Mouse (Mus musculus): ENCODE measurements around the gene Eln. TPM values are rescaled to one million over a fixed set of nuclear protein-coding genes. Genes with fewer than 3 reads are reported as not detected.

The Eln gene
- polyA plus RNA-seq, 1 experiment from 2014 or later, result 86.7 TPM

DNA sequence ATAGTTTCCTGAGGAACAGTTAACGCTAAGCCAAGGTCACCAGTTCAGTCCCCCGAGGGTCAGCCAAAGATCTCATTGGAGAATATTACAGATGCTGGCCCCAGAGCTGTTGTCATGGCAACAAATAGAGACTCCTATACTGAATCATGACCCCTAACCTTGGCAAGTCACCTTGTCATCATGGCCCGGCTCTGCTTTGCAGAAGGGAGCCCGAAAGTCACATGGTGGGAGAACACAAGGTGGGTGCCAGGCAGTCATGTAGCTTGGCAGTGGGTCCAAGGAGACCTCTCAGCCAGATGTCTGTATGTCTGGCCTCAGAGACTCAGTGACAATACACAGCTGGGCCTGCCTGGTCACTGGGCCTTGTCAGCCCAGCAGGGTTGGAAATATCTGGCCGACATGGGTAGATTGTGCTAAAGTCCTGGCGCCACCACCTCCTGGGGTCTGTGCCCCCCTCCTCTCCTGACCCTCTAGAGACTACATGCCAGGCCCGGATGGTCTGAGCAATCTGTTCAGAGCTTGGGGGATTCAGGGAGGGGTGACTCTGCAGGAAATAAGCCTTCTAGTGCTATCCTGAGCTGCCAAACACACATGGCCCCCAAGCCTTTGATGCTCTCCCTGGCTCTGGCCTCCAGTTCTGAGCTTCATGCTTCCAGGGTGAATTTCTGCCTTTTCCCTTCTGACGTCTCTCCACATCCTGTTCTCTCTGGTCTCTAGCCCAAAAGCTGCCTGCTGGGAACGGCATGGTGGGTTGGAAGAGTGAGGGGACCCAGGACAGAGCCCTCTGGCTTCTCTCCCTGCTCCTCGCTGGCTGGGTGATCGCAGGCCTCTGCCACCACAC, 6.4 kb downstream of the Eln start:
- WGBS, result 52% methylated on average over 11 of the region's 11 CpGs
- peak overlapping the region; percentile 32; the same call in 1 of the 2 replicates for H3K27ac ChIP-seq
- peak; percentile 5; the same call in 1 of the 2 replicates for ATAC-seq

DNA sequence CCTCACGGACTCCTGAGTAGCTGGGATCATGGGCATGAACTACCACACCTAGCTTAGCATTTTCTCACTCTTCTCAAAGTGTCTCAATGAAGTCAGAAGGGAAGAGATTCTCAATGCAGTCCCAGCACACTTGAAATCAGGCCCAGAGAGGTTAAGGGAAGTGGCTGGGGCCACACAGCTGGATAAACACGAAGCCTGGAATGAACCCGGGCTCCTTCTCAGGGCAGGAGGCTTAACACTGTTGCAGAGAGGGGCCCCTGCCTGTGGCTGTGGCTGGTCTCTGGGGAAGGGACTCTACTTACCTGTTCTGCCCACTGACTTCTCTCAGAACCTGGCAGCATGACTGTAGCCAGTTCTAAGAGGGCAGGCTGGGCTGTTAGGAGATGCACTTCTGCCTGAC, 7.2 kb downstream of the Eln start:
- ATAC-seq, result no peak
- H3K4me3 ChIP-seq (replicated peaks), result no peak overlapping the region
- no peak overlapping the region for H3K4me2 ChIP-seq (replicated peaks)
- no peak overlapping the region for H3K27ac ChIP-seq
- H3K4me1 ChIP-seq (replicated peaks), result peaks cover 24% of the 10 kb centered on the region
- H3K36me3 ChIP-seq, result no peaks in the 10 kb centered on the region
- 48% methylated on average over 3 of the region's 3 CpGs for WGBS
- H3K9ac ChIP-seq, result no peak overlapping the region
- H3K9me3 ChIP-seq, result no peaks in the 10 kb centered on the region
- no peaks in the 10 kb centered on the region for H3K27me3 ChIP-seq (replicated peaks)

More for the DNA sequence above, 6.4 kb downstream of the Eln start:
- no peak overlapping the region for H3K4me3 ChIP-seq (replicated peaks)
- H3K36me3 ChIP-seq, result no peaks in the 10 kb centered on the region
- no peak overlapping the region for H3K4me2 ChIP-seq (replicated peaks)
- H3K9me3 ChIP-seq, result no peaks in the 10 kb centered on the region
- H3K4me1 ChIP-seq (replicated peaks), result peaks cover 24% of the 10 kb centered on the region
- no peak overlapping the region for H3K9ac ChIP-seq
- H3K27me3 ChIP-seq (replicated peaks), result no peaks in the 10 kb centered on the region

DNA sequence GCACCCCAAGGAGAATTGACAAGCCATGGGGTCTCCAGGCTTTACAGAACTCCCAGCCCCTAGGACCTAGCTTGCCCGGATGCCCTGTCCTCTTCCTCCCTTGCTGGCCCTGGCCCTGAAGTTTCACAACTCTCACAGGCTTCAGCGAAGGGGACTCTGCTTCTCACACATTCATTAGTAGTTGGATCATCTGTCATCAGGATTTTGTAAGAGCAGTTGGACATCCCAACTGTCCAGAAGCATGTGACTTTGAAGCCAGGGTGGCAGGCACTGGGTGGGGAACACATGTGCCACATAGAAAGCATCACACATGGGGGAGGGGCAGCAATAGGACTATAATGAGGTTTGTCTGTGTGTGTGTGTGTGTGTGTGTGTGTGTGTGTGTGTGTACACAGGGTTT, 12.2 kb downstream of the Eln start:
- Histone ChIP-seq H3K4me1 (replicated peaks) (no peaks in the 10 kb centered on the region), H3K27ac (no peak overlapping the region), H3K4me3 (replicated peaks) (no peak overlapping the region), H3K4me2 (replicated peaks) (no peak overlapping the region), H3K27me3 (replicated peaks) (no peaks in the 10 kb centered on the region), H3K9ac (no peak overlapping the region), H3K9me3 (no peaks in the 10 kb centered on the region), H3K36me3 (no peaks in the 10 kb centered on the region)
- ATAC-seq, result no peak
- 84% methylated on average over 2 of the region's 2 CpGs for WGBS

DNA sequence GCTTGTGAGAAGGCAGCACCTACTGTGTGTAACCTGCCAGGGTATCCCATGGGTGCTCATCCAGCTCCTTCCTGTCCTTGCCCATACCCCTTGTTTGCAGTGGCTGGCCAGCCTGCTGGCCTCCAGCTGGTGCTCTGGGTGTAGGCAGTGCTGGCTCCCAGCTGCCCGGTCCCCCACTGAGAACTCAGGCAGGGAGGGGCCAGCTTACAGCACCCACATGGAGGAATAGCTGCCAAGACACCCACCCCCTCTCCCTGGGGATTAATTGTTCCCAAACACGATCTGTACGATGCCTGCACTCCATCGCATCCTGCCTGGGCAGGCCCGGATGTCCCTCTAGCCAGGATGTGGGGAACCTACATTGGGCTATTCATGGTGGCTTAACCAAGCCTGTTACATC, 13.1 kb downstream of the Eln start:
- no peak for ATAC-seq
- H3K27me3 ChIP-seq (replicated peaks), result no peaks in the 10 kb centered on the region
- H3K9me3 ChIP-seq, result no peaks in the 10 kb centered on the region
- no peak overlapping the region for H3K9ac ChIP-seq
- H3K4me1 ChIP-seq (replicated peaks), result no peaks in the 10 kb centered on the region
- no peak overlapping the region for H3K27ac ChIP-seq
- no peak overlapping the region for H3K4me3 ChIP-seq (replicated peaks)
- no peak overlapping the region for H3K4me2 ChIP-seq (replicated peaks)
- H3K36me3 ChIP-seq, result no peaks in the 10 kb centered on the region
- WGBS, result 70% methylated on average over 5 of the region's 5 CpGs

DNA sequence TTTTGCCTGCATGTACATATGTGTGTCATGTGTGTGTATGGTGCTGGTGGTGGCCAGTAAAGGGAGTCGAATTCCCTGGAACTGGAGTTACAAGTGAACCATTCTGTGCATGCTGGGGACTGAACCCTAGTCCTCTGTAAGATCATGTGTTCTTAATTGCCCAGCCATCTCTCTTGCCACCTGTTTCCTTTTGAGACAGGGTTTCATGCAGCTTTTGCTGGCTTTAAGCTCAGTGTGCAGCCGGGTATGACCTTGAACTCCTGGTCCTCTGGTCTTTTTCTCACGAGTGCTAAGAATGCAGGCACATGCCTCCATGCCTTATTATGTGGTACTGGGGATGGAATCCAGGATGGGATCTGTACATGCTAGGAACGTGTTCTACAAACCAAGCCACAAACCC, 13.9 kb downstream of the Eln start:
- H3K4me3 ChIP-seq (replicated peaks), result no peak overlapping the region
- no peak overlapping the region for H3K9ac ChIP-seq
- H3K4me2 ChIP-seq (replicated peaks), result no peak overlapping the region
- no peaks in the 10 kb centered on the region for H3K36me3 ChIP-seq
- no peaks in the 10 kb centered on the region for H3K9me3 ChIP-seq
- 71% methylated on average over 4 of the region's 4 CpGs for WGBS
- ATAC-seq, result no peak
- H3K27me3 ChIP-seq (replicated peaks), result no peaks in the 10 kb centered on the region
- H3K27ac ChIP-seq, result no peak overlapping the region
- H3K4me1 ChIP-seq (replicated peaks), result no peaks in the 10 kb centered on the region

DNA sequence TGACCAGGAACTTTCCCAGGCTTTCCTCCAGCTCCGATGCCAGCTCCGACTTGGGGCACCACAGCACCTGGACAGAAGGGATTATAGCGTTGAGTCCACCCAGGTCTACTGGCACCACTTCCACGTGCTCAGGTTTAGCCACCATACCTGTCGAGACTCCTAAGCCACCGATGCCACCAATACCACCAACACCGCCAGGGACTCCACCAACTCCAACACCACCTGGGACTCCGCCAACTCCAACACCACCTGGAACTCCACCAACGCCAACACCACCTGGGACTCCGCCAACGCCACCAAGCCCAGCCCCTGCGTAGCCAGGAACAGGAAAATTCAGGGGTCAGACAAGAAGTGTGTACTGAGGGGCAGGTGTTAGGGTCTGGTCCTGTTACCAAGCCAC, 18.0 kb downstream of the Eln start:
- no peak overlapping the region for H3K9ac ChIP-seq
- no peaks in the 10 kb centered on the region for H3K27me3 ChIP-seq (replicated peaks)
- no peaks in the 10 kb centered on the region for H3K4me1 ChIP-seq (replicated peaks)
- H3K4me2 ChIP-seq (replicated peaks), result no peak overlapping the region
- H3K27ac ChIP-seq, result no peak overlapping the region
- H3K36me3 ChIP-seq, result no peaks in the 10 kb centered on the region
- 94% methylated on average over 12 of the region's 12 CpGs for WGBS
- ATAC-seq, result no peak
- no peaks in the 10 kb centered on the region for H3K9me3 ChIP-seq
- H3K4me3 ChIP-seq (replicated peaks), result no peak overlapping the region

DNA sequence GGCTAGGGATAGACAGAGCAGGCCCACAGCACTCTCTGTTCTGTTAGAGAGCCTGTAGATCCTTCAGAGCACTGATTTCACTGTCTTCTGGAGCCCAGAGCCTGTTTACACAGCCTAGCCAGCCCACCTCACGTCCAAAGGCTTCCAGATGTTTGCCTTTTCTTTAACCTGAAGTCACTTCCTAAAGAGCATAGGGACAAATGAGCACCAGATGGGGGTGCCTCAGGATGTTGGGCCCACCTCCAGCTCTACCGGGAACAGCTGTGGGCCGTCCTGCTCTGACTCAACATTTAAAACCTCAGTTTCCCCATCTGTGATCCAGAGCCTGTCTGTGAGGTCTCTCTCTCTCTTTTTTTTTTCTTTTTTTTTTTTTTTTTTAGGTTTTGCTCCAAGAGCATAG, 18.6 kb downstream of the Eln start:
- no peaks in the 10 kb centered on the region for H3K36me3 ChIP-seq
- no peak overlapping the region for H3K27ac ChIP-seq
- no peaks in the 10 kb centered on the region for H3K9me3 ChIP-seq
- ATAC-seq, result no peak
- H3K27me3 ChIP-seq (replicated peaks), result no peaks in the 10 kb centered on the region
- H3K4me3 ChIP-seq (replicated peaks), result no peak overlapping the region
- WGBS, result 71% methylated on average over 3 of the region's 3 CpGs
- H3K9ac ChIP-seq, result no peak overlapping the region
- H3K4me1 ChIP-seq (replicated peaks), result no peaks in the 10 kb centered on the region
- H3K4me2 ChIP-seq (replicated peaks), result no peak overlapping the region

DNA sequence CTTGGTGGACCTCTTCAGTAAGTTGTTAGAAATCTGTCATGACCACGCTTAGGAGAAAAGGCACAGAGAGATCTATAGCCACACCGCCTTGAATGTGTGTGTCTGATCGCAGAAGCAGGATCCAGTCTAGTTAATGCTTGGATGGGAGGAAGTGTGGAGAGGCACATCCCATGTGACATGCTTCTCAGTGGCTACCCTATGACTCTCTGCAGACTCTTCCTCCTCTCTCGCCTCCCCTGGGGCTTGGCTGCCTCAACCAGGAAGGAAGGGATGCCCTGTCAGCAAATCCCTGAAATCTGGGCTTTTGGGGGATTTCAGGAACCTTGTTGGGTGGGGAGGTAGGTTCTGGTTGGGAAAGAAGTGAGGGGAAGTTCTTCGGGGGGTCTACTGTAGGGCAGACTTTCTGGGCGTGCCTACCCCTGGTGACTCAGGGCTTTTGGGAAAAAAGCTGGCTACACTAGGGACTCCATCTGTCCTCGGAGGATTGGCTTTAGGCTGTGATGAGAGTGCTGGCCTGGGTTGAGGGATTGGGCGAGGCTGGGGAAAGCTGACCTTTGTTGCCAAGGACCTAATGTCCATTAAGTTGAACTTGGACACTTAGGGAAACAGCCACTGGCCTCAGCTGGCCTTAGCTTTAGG, 20.0 kb downstream of the Eln start:
- Histone ChIP-seq H3K9me3 (no peaks in the 10 kb centered on the region), H3K9ac (no peak overlapping the region)

DNA sequence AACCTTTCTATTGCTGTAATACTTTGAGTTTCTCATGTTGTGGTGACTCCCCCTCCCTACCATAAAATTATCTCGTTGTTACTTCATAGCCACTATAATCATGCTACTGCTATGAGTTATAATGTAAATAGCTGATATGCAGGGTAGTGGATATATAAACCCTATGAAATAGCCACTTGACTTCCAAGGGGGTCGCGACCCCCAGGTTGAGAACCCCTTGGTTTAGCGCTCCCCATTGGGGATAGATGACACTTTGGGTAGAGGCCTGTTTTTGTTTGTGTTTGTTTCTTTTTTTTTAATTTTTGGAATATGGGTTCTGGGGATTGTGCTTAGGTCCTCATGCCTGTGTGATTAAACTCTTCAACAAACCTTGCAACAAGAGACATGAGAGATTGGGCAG, 21.8 kb downstream of the Eln start:
- no peak overlapping the region for H3K4me3 ChIP-seq (replicated peaks)
- H3K4me2 ChIP-seq (replicated peaks), result no peak overlapping the region
- ATAC-seq, result no peak
- no peaks in the 10 kb centered on the region for H3K4me1 ChIP-seq (replicated peaks)
- no peaks in the 10 kb centered on the region for H3K27me3 ChIP-seq (replicated peaks)
- 58% methylated on average over 4 of the region's 4 CpGs for WGBS
- H3K9me3 ChIP-seq, result no peaks in the 10 kb centered on the region
- H3K36me3 ChIP-seq, result no peaks in the 10 kb centered on the region
- no peak overlapping the region for H3K27ac ChIP-seq
- no peak overlapping the region for H3K9ac ChIP-seq

More for the DNA sequence above, 20.0 kb downstream of the Eln start:
- ATAC-seq, result no peak
- H3K27ac ChIP-seq, result no peak overlapping the region
- 76% methylated on average over 8 of the region's 8 CpGs for WGBS
- no peaks in the 10 kb centered on the region for H3K36me3 ChIP-seq
- H3K4me1 ChIP-seq (replicated peaks), result no peaks in the 10 kb centered on the region
- H3K4me2 ChIP-seq (replicated peaks), result no peak overlapping the region
- no peaks in the 10 kb centered on the region for H3K27me3 ChIP-seq (replicated peaks)
- no peak overlapping the region for H3K4me3 ChIP-seq (replicated peaks)

DNA sequence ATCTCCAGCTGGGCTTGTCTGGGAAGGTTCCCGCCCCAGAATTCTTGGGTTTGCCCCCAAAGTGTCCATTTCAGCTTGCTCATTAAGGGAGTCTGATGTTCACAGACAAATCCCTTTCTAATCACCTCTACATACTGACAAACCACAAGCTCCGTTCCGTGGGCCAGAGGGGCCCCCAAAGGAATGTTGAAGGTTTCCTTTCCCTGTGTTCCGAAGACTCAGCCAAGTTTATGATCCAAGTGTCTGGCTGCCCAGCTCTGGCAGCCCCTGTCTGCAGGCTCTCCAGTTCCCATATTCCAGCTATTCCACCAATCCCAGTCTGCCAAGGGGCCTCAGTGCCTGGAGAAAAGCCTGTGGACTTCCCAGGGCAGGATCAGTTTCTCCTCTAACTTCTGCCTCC, 27.1 kb downstream of the Eln start:
- Histone ChIP-seq H3K27me3 (replicated peaks) (no peaks in the 10 kb centered on the region), H3K4me1 (replicated peaks) (no peaks in the 10 kb centered on the region), H3K36me3 (no peaks in the 10 kb centered on the region), H3K27ac (no peak overlapping the region), H3K4me2 (replicated peaks) (no peak overlapping the region), H3K9ac (no peak overlapping the region), H3K4me3 (replicated peaks) (no peak overlapping the region), H3K9me3 (no peaks in the 10 kb centered on the region)
- WGBS, result 26% methylated on average over 4 of the region's 4 CpGs
- ATAC-seq, result no peak

DNA sequence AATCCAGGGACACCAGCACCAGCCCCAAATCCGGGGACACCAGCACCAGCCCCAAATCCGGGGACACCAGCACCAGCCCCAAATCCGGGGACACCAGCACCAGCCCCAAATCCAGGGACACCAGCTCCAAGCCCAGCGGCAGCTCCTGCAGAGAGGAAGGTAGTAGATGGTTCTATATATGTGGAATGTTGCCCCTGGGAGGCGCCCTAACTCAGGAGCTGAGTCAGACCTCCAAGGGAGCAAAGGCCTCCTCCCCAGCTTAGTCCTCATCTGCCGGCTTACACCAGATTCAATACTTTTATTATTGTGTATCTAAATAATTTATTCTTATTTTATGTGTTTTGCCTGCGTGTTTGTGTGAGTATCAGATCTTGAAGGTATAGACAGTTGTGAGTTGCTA, 36.0 kb downstream of the Eln start:
- Histone ChIP-seq H3K27me3 (replicated peaks) (no peaks in the 10 kb centered on the region), H3K4me1 (replicated peaks) (no peaks in the 10 kb centered on the region), H3K4me2 (replicated peaks) (no peak overlapping the region), H3K9me3 (no peaks in the 10 kb centered on the region), H3K4me3 (replicated peaks) (no peak overlapping the region), H3K27ac (no peak overlapping the region), H3K9ac (no peak overlapping the region), H3K36me3 (no peaks in the 10 kb centered on the region)
- no peak for ATAC-seq
- 62% methylated on average over 7 of the region's 7 CpGs for WGBS

DNA sequence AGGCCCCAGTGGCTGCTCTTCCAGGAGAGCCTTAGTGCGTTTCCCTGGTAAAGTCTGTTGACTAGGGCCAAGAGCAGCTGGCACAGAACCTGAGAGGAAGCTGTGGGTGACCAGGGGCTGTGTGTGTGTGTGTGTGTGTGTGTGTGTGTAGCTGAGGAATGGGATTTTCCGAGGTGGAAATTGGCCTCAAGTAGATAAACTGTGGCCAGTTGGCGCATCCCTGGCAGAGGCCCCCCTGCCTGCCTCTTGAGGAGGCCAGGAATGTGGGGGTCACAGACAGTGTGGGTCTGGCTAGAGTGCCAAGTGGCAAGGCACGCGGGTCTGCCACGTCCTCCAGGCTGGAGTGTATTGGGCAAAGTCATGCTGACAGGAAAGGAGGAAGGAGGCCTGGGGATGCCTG, 37.8 kb downstream of the Eln start:
- no peaks in the 10 kb centered on the region; the same call in 1 of the 2 replicates for H3K4me1 ChIP-seq (replicated peaks)
- H3K36me3 ChIP-seq, result no peaks in the 10 kb centered on the region
- H3K27me3 ChIP-seq (replicated peaks), result no peaks in the 10 kb centered on the region
- H3K9me3 ChIP-seq, result no peaks in the 10 kb centered on the region
- no peak overlapping the region for H3K4me2 ChIP-seq (replicated peaks)
- WGBS, result 50% methylated on average over 6 of the region's 6 CpGs
- no peak overlapping the region for H3K27ac ChIP-seq
- no peak for ATAC-seq
- no peak overlapping the region for H3K4me3 ChIP-seq (replicated peaks)
- no peak overlapping the region for H3K9ac ChIP-seq

DNA sequence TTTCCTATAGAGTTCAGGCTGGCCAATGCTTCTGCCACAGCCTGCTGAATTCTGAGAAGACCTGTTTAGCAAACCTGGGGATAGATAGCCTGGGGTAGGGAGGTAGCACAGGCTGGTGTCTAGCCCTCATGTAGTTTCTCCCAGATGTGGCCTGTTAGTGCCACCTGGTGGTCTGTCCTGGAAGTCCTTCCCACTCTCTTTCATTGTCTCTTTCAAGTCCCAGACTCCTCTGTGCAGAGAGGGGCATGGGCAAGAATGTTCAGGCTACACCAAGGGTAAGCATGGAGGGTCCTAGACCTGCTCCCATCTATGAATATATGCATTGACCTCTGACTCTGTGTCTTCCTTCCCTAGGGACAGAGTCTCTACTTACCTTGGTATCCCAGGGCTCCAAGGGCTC, 43.0 kb downstream of the Eln start:
- Histone ChIP-seq H3K27ac (no peak overlapping the region), H3K36me3 (no peaks in the 10 kb centered on the region), H3K4me1 (replicated peaks) (no peaks in the 10 kb centered on the region; the same call in 1 of the 2 replicates), H3K9ac (no peak overlapping the region), H3K4me3 (replicated peaks) (no peak overlapping the region), H3K4me2 (replicated peaks) (no peak overlapping the region), H3K27me3 (replicated peaks) (no peaks in the 10 kb centered on the region), H3K9me3 (no peaks in the 10 kb centered on the region)
- peak; percentile 63 for ATAC-seq

Measured in intestine, embryonic 15.5 days (tissue).